Mouse (Mus musculus) kidney, adult 9 months (tissue): ENCODE measurements around the gene Vipr1.

Experiments used
- DNase-seq: peaks from one replicate; pipeline ENCODE4 v3.0.0; 2022

Vipr1 gene

DNA sequence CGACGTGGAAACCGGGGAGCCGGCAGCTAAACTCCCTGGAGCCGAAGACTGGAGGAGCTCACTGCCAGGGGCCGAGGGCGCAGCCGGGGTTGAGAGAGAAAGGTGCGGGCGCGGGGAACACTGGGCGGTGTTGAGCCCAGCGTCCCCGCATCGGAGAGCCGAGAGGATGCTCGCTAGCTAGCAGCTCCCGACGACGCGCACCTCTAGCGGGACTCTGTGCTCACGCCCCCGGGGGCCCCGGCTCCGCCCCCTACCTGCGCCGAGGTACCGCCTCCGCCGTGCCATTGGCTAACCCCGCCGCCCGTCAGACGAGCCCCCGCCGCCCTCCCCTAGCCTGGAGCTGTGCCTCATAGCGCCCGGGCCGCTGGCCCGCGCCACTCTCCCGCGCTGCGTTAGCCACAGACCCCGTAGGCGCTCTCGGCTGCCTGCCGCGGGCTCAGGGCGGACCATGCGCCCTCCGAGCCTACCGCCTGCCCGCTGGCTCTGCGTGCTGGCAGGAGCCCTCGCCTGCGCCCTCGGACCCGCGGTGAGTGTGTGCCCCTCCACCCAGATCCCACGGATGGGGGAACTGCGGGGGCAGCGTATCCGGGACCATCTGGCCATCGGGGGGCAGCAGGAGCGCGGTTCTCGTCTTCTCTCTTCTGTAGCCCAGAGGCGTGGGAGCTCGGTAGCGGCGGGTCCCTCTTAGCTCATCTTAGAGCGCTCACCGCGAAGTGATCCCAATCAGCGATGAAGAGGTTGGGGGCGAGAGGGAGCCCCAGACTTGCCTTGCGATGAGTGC, at the start of gene Vipr1:
Gene Vipr1, plus strand, starts transcription at position 316 of the 781 bp plus-strand sequence.
- DNase-seq = peak; percentile 62

DNA sequence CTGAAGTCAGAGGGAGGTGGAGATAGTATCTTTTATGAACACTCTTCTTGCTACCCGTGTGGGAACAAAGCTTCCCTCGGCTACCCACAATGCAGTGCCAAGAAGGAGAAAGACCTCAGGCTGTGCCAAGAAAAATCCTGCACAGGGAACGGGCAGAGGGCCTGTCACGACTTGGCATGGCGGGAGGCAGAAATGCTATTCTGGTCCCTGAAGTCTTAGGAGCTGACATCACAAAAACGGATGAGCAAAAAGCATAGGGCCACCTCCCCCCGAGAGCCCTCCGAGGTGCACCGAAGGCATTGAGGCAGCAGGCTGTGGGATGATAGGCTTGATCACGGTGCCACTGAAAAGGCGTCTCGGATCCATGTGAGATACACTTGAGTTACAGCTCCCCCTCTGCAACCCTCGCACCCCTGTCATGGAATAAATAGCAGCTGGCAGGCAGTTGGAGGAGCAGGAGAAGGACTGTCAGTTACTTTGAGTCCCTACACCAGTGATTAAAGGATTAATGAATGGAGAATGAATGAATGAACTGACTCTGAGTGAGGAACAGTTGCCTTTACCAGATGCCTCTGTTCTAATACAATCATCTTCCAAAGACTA, 49.5 kb upstream of the Vipr1 start:
- DNase-seq = no peak

DNA sequence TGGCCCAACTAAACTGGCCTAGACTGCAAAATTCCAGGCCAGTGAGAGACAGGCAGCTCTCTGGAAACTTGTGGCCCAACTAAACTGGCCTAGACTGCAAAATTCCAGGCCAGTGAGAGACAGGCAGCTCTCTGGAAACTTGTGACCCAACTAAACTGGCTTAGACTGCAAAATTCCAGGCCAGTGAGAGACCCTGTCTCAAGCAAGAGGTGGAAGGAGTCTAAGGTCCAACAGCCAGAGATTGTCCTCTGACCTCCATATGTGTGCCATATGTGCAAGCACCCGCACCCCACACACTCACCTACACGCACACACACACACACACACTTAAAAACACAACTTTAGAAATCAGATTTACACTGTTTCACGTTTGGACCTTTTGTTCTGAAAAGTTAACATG, 48.7 kb upstream of the Vipr1 start:
- peak; percentile 11 for DNase-seq

DNA sequence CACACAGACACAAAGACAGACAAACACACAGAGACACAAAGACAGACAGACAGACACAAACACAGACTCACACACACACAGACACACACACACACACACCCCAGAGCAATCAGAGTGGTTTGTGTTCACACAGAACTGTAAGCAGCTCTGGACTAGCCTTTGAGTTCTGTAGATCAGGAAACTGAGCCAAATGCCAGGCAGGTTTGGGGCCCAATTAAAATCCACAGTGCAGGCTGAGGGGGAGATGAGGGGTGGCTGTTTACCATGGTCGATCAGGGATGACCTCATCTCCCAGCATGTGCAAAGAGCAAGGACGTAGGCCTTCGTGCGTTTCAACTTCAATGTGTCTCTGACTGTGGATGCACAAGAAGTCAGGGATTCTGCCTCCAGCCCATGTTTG, 47.7 kb upstream of the Vipr1 start:
- no peak for DNase-seq

DNA sequence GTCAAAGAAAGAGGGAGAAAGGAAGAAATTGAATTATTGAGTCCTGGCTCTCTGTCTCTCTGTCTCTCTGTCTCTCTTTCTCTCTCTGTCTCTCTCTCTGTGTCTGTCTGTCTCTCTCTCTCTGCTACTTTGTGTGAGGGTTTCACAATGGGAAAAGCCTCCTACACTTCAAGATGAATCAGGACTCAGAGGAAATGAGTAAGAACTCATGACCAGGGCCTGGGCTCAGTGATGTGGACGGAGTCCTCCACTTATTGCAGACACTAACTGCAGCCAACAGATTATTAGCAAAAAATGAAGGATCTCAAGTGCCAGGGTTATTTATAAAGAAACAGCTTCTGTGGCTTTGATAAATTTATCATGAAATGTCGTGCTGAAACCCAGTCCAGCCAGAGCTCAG, 44.4 kb upstream of the Vipr1 start:
- no peak for DNase-seq

DNA sequence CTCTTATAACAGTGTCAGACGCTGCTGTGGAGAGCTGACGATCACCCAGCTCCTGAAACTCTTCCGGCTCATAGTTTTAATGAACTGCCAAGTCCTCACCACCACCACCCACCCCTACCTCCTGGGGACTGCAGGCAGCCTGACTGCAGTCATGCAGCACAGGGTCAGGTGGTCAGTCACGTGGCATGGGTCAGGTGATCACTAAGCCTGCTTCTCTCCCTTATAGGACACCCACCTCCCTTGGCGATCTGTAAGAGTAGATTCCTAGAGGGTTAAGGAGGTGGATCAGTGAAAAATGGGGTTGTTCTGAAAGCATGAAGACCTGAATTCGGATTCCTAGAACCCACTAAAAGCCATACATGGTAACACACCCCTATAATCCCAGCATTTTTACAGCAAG, 43.0 kb upstream of the Vipr1 start:
- peak; percentile 49 for DNase-seq

DNA sequence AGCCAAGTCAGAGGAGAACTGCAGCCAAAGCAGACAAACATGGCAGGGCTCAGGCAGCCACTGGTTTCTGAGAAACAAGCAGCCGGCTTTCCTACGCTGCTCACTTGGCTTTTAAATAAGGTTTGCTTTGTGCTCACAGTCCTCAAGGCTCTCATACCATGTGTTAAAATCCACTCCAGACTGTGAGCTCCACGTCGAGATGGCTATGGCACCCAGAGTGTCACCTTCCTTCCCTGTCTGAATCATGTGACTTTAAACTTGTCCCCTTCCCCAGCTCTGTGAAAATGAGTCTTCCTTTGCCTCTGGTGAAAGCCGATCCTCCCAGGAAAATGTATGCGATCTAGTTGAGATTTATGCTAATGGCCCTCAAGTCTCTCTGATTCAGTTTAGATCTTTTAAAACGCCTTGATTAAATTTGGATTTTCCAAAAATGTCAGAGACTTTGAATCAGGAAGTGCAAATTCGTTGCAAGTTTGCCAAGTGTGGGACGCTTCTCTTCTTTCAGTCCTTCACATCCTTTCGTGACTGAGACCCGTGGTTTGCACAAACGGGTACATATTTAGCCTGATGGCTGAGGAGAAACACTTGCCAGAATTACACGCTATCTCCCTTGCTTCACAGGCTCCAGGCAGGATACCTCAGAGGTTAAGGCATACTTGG, 42.2 kb upstream of the Vipr1 start:
- DNase-seq = no peak

DNA sequence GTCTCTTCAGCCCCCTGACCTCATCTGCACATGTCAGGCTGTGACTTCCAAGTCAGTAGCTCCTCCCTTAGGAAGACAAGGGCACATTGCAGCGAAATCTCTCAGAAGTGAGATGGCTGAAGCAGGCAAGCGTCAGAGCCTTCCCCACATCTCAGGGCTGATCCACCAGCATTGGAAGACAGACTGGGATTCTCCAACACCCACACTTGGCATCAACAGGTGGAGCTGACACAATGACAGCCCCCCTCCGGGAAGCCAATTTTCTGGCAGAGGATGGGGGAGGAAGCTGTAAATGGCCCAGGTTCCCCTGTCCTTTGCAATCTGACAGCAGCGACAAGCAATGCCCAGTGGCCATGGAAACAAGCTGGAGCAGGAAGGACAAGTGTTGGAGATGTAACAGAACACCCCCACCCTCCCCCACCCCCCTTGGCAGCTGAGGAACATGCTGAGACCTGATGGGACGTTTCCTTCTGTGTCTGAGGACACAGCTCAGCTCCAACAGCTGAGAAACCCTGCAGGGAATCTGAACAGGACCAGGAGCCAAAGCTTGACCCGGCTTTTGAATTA, 41.6 kb upstream of the Vipr1 start:
- DNase-seq = no peak

DNA sequence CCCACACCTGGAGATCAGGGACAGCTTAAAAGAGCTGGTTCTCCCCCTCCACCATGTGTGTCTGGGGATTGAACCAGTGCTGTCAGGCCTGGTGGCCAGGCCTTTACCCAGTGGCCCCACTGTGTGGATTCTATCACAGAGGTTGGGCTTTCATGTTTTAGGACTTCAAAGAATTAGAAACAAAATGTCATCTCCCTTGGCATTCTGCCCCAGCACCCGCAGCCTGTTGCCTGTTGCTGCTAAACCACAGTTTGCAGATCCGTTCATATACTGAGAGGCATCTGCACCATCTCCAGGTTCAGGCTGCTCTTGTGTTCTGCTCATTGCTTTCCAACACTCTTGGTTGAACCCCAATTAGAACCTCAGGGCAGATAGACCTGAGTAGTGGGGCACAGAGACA, 40.1 kb upstream of the Vipr1 start:
- DNase-seq = no peak

DNA sequence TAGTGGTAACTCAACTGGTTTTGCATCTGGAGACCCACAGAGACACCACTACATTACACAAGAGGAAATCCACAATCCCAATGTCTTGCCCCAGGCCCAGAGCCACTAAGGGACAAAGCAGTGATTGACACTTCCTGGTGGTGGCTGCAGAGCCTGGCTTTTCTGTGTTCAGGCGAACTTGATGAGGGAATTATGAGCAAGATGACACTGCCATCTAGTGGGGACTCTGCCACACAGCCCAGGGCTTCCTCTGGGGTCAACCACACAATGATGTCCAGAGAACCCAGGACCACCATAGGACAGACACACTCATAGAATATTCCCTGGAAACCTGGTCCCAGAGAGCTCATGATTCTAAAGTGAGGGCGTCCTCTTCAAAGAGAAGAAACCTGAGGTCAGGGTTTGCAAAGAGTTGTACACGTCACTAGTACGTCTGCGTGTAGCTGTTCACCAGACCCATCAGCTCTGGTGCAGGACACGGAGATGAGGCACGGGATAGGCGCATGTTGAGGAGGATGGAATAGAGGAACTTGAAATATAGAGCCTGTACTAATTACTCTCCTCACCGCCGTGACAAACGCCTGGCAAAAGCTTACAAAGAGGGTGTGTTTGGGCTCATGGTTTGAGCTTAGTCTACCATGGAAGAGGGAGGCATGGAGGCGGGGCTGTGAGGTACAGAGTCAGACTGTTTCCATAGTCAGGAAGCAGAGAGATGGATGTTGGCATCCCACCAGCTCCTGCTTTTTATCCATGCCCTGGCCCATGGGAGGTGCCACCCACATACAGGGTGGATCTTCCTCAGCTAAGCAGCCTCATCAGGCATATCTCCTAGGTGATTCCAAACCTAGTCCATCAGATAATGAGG, 36.9 kb upstream of the Vipr1 start:
- peak; percentile 79 for DNase-seq

DNA sequence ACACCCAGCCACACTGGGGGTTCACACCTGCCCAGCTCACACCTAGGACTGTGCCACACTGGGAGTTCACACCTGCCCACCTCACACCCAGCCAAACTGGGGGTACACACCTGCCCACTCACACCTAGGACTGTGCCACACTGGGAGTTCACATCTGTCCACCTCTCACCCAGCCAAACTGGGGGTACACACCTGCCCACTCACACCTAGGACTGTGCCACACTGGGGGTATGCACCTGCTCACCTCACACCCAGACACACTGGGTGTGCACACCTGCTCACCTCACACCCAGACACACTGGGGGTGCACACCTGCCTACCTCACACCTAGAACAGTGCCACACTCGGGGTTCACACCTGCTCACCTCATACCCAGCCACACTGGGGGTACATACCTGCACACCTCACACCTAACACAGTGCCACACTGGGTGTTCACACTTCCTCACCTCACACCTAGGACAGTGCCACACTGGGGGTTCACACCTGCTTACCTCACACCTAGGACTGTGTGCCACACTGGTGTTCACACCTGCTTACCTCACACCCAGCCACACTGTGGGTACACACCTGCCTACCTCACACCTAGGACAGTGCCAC, 35.9 kb upstream of the Vipr1 start:
- no peak for DNase-seq

DNA sequence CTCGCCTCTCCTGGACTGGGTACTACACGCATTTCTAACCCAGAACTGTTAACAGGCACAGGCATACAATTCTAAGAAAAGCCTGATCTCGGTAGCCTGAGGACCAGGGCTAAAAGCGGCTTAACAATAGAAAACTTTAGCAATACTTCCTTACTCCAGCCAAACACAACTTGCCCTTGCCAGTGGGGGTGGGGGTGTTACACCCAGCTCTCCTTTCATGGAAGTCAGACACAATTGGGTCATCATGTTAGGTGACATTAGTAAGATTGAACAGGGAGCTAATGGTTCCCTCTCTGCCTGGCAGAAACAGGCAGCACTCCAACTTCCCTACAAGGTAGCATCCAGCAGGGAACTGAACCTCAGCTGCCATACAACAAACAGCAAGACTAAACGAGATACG, 33.1 kb upstream of the Vipr1 start:
- DNase-seq = no peak

DNA sequence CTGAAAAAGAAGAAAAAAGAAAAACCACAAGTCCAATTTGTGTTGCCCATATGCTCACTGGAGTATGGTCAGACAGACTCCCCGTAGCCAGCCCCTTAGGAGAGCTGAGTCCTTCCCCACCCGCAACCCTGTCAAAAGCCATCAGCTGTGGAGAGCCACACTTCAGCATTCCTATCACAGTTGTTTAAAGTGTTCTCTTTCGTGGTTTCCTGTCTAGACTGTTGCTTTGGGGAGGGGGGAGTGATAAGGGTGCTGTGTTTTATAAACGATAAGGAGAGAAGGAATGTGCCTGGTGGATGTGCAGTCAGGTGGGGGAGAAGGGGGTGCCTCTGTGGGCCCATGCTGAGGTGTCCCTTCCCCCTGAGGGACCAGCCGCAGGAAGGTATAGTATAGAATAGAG, 29.3 kb upstream of the Vipr1 start:
- DNase-seq = no peak

DNA sequence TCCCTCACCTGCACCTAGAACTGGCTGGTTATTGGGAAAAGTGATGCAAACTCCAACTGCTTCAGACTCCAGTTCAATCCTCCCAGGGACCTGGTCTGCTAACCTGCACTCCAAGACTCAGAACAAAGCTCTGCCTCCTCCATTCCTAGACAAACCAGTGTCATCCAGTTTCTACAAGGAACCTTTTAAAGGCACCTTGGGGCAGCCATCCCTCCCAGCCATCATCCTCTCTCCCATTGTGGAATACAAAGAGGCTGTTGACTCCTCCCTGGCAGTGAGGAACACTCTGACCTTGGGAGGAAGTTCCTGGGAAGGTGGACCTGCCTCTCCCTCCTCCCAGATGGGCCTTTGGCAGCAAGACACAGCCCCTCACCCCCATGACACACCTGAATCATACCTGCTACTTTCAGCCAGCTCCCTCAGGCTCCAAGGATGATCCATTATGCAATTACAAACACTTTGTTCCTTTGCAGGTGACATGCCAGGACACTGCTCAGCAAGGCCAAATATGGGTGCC, 28.2 kb upstream of the Vipr1 start:
- DNase-seq = no peak

DNA sequence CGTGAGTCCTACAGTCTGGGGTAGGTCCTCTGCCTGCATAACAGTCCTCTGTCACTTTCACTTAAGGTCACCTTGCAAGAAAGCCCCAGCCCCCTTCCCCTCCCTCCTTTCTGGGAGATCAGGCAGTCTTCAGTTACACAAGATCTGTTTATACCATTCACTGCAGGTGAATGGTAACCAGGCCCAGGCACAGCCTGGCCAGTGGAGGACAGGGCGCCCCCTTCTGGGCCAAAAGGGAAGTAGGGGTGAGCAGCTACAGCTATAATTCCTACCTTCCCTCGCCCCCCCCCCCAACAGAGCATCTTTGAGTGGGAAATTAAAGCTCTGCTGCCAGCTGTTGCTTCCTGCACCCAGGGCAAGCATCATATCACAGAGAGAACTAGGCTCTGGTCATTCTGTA, 26.0 kb upstream of the Vipr1 start:
- no peak for DNase-seq

DNA sequence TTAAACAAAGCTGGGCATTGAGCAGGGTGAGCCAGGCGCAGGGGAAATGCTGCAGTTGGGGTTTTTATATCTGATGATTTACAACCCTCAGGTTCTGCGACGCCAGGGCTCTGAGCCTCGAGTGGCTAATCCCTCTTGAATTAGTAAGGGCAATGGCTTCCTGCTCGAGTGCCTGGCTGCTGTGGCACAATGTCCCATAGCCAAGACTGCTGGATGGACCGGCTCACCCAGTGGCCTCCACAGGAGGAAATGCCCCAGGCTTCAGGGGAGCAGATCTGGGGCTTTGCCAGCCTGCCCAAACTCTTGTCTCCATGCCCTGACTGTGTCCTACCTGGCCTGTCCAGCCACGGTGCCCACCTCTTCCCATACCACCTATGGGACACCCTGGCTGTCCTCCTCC, 23.1 kb upstream of the Vipr1 start:
- DNase-seq = no peak

DNA sequence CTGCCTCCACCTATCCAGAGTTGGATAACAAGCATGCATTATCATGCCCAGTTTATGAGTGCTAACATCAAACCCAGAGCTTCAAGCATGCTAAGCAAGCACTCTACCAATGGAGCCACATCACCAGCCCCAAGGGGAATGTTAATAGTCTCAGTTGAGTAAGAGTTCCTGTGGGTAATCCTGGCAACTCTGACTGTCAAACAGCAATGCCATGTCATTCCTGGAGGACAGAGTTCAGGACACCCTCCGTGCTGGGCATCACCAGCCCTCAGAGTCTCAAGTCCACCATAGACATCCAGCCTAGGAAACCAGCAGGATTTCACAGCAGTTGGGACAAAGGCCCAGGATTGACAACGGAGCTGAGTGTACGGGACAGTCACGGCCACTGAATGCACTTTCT, 19.3 kb upstream of the Vipr1 start:
- DNase-seq = no peak

DNA sequence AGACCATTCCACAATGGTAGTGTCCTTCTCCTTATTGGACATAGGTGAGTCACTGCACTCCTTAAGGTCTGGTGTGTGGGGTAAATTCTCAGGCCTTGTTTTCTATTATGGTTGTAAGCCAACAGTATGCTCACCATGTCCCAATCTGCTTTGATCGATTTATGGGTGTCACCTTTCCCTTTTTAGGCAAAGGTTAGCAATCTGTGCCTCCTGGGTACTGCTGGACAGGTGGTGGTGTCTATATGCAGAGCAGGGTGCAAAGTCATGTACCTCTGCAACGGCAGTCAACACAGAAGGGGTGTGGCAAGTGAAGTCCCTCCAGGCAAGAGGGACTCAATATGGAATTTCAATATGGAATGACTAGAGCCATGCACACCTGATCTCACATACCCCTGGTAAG, 17.6 kb upstream of the Vipr1 start:
- DNase-seq = no peak

DNA sequence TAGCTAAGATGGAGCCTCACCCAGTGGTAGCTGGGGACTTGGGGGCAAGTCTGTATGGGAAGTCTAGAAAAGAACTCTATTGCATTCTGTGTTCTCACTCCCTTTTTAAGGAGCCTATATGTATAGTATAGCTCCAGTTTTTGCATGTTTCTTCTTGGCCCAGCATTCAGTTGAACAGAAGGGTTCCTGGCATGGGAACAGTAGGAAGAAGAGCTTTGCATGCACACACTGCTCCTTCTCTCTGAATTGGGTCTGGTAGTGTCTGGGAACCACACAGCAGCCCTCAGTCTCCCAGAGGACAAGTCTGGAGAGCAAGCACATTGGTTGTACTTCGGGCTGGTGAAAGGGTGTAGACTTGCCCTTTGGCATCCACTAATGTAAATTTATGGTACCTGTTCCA, 11.9 kb upstream of the Vipr1 start:
- DNase-seq = no peak

DNA sequence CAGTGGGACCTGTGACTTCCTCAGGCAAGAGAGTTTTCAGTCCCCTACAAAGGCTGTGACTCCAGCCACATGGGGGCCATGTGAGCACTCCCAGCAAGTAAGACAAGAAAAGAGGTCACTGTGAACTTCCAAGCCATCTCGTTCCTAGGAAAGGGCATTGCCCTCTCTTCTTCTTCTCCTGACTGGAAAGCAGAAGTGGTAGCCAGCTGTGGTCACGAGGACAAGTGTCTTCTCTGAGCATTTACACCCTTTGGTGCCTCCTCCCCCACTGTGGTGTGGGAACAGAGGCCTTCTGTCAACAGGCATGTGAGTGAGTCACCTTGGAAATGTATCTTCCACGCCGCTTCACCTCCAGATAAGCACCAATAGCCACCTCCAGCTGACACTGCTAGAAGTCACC, 10.6 kb upstream of the Vipr1 start:
- no peak for DNase-seq

DNA sequence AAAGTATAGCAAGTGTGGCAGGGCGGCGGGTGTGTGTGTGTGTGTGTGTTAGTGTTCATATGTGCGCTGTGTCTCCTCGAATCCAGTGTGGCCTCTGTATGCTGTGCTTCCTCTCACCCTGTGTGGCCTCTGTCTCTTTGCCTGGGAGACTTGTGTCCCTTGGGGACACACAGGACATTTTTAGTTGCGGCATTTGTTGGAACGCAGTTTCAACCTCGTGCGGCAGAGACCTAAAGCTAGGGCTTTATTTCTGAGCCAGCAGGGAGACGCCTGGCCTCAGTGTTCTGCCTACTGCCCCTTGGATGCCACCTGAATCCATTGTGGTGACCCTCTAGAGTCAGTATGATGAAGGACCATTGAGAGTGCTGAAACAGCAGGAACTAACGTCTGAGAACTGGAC, 9.6 kb upstream of the Vipr1 start:
- no peak for DNase-seq

DNA sequence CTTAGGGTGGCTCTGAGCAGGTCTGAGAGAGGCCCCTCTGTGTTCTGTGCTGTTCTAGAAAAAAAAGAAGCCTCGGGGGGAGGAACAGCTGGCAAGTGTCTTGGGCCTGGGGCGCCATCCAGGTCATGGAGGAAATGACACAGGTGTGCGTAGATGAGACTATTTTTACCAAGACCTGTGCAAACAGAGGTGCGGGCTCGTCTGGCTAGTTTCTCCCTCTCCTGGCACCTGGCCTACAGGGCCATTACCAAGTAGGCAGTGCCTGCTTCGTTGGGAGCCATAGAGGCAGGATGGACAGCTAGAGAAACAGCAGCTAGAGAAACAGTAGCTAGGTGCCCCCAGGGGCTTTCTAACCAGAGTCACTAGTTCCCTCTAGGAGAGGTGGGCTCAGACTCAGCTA, 9.2 kb upstream of the Vipr1 start:
- no peak for DNase-seq
